Comparison of ENCODE assay signal across 9 mouse cellular contexts in the genomic region with DNA sequence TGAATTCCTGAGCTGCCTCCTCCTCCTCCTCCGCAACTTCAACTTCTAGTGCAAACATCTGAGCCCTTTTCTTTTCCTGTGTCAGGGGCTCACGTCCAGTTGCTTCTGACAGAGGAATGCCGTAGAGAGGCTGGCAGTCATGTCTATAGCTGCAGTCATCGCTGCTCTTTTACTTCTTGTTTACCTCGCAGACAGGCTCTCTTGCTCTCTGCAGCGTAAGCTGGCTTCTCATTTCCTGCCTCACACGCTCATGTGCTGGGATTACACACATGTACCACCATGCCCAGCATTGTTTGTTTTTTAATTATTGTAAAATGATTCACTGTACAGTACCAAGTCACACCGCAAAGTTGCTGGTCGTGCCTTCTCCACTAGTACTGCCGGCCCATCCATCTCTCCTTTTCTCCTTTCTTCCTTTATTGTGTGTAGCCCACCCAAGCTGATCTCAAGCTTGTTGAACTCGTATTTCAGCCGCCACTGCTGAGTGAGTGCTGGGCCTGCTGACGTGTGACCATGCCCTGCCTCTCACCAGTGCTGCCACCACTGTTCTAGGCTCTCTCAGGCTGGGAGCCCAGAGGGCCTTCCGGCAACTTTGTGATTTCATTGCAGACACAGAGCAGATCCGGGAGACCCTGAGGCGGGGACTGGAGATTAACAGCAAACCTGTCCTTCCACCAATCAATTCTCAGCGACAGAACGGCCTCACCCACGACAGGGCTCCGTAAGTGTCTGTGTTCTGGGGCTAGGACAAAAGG. TPM values are rescaled to one million over a fixed set of nuclear protein-coding genes. Genes with fewer than 3 reads are reported as not detected.
DNase-seq lines count a peak whose midpoint lies in the region; ATAC-seq and TF ChIP-seq lines count a peak whose summit lies in the region.
"Had no signal": no experiment of that assay in that cellular context is flagged by ENCODE, and none has a peak within 500 bp of the region (broad histone marks: within the 10 kb centered on the region; RNA-seq: fewer than 3 reads in every experiment).

No protein-coding gene starts in this region.

- H3K9me3 ChIP-seq in forebrain, embryonic 11.5 days (ENCODE audit: control insufficient read depth, low read length) = no peaks in the 10 kb centered on the region
- H3K9me3 ChIP-seq in forebrain, embryonic 15.5 days = no peaks in the 10 kb centered on the region
- no peaks in the 10 kb centered on the region for H3K9me3 ChIP-seq in liver, postnatal 0 days (ENCODE audit: low read length)

- 0 out of 2 replicates have a peak, but pooled peaks have one; percentile 19 for TF ChIP-seq EP300 in liver, postnatal 0 days (IDR thresholded peaks at IDR 0.05; ENCODE audit: low read depth)

- H3K27me3 ChIP-seq in forebrain, embryonic 11.5 days (ENCODE audit: control insufficient read depth, insufficient read depth, low read length) = no peaks in the 10 kb centered on the region
- H3K27me3 ChIP-seq in forebrain, embryonic 15.5 days = no peaks in the 10 kb centered on the region
- H3K27me3 ChIP-seq in liver, postnatal 0 days (ENCODE audit: insufficient read depth, low read length) = no peaks in the 10 kb centered on the region

- peak overlapping the region; percentile 8; the same call in 1 of the 2 replicates for H3K9ac ChIP-seq in forebrain, embryonic 11.5 days (ENCODE audit: low read length)
- no peak overlapping the region for H3K9ac ChIP-seq in forebrain, embryonic 15.5 days (replicated peaks)
- H3K9ac ChIP-seq in liver, postnatal 0 days (replicated peaks) = peak overlapping the region; percentile 60

- DNase-seq in forebrain, embryonic 11.5 days (ENCODE audit: low spot score) = no peak
- peak; percentile 15 for DNase-seq in thymus, postnatal 0 days (ENCODE audit: low spot score)
- no peak for DNase-seq in thymus, postnatal 10 days (ENCODE audit: low spot score in 2 of 2)
- DNase-seq in liver, postnatal 0 days = peak; percentile 42
- DNase-seq in yolk sac, embryonic 10.5 days (ENCODE audit: low spot score) = peak; percentile 36
- no peak for DNase-seq in left cerebral cortex, postnatal 36 days (ENCODE audit: low spot score in 2 of 2)
- no peak for DNase-seq in embryo, embryonic 11 days
- DNase-seq: thymus, adult 18-20 months had no signal

- no peaks in the 10 kb centered on the region for H3K36me3 ChIP-seq in forebrain, embryonic 11.5 days (ENCODE audit: control insufficient read depth, insufficient read depth, low read length)
- peaks cover 23% of the 10 kb centered on the region for H3K36me3 ChIP-seq in forebrain, embryonic 15.5 days
- H3K36me3 ChIP-seq in liver, postnatal 0 days (replicated peaks; ENCODE audit: insufficient read depth, low read length) = peaks cover 7% of the 10 kb centered on the region

- no peak for TF ChIP-seq CTCF in liver, postnatal 0 days (IDR thresholded peaks at IDR 0.05; ENCODE audit: low read depth)

- H3K4me3 ChIP-seq in forebrain, embryonic 11.5 days (ENCODE audit: low read depth, low read length) = no peak overlapping the region
- H3K4me3 ChIP-seq in forebrain, embryonic 15.5 days = no peak overlapping the region
- no peak overlapping the region for H3K4me3 ChIP-seq in liver, postnatal 0 days (ENCODE audit: low read depth, low read length)

- ATAC-seq in forebrain, embryonic 11.5 days (replicated peaks; ENCODE audit: low FRiP score) = no peak
- no peak for ATAC-seq in forebrain, embryonic 15.5 days (replicated peaks)
- peak; percentile 20 for ATAC-seq in liver, postnatal 0 days

- no peak overlapping the region for H3K27ac ChIP-seq in forebrain, embryonic 11.5 days (ENCODE audit: low read depth, low read length)
- no peak overlapping the region; the same call in 1 of the 2 replicates for H3K27ac ChIP-seq in forebrain, embryonic 15.5 days (replicated peaks)
- peak overlapping the region; percentile 96 for H3K27ac ChIP-seq in liver, postnatal 0 days (ENCODE audit: low read depth)

- H3K4me1 ChIP-seq in forebrain, embryonic 11.5 days (replicated peaks; ENCODE audit: control insufficient read depth, insufficient read depth, low read length) = 0 out of 2 replicates have a peak, but pooled peaks cover under 1% of the 10 kb centered on the region
- peaks cover 8% of the 10 kb centered on the region for H3K4me1 ChIP-seq in forebrain, embryonic 15.5 days
- peaks cover 62% of the 10 kb centered on the region for H3K4me1 ChIP-seq in liver, postnatal 0 days (ENCODE audit: insufficient read depth)

- intact Hi-C loops in left cerebral cortex, postnatal 36 days (cut with DNase I) = loop anchor here (5.0 kb wide), 1 partner anchor 48 kb away; a partner anchor contains a TSS

- no peak overlapping the region for H3K4me2 ChIP-seq in forebrain, embryonic 11.5 days (ENCODE audit: low read depth, low read length, severe bottlenecking)
- H3K4me2 ChIP-seq in forebrain, embryonic 15.5 days (replicated peaks) = no peak overlapping the region
- peak overlapping the region; percentile 62 for H3K4me2 ChIP-seq in liver, postnatal 0 days (ENCODE audit: low read depth, low read length)

- 83% methylated on average over 20 of the region's 20 CpGs for WGBS in forebrain, embryonic 11.5 days
- 84% methylated on average over 20 of the region's 20 CpGs for WGBS in forebrain, embryonic 15.5 days
- 22% methylated on average over 20 of the region's 20 CpGs for WGBS in liver, postnatal 0 days (ENCODE audit: insufficient replicate concordance)

RNA-seq across cellular contexts. Expression of a gene that starts 47.2 kb away (rescaled TPM):
- polyA plus RNA-seq in forebrain, embryonic 11.5 days (2014; fragmentation: Nextera tagmentation; extraction: Ambion mirVana) = 30.7 and 39.5 TPM in 2 replicates
- 28.0 and 29.4 TPM in 2 replicates for polyA plus RNA-seq in forebrain, embryonic 15.5 days (2015; fragmentation: Nextera tagmentation; extraction: Ambion mirVana)
- polyA plus RNA-seq in thymus, postnatal 0 days (2015; fragmentation: Nextera tagmentation; extraction: Ambion mirVana) = 20.4 and 23.6 TPM in 2 replicates
- polyA plus RNA-seq in liver, postnatal 0 days (2015; fragmentation: Nextera tagmentation; extraction: Ambion mirVana) = 7.9 and 9.8 TPM in 2 replicates
- total RNA-seq in left cerebral cortex, postnatal 36 days (2021) = 100 to 1,000 TPM; 109 to 114 TPM

RNA-seq across cellular contexts. Expression of a gene that starts 57.6 kb away (rescaled TPM):
- polyA plus RNA-seq in forebrain, embryonic 11.5 days (2014; fragmentation: Nextera tagmentation; extraction: Ambion mirVana) = 48.3 and 48.6 TPM in 2 replicates
- polyA plus RNA-seq in forebrain, embryonic 15.5 days (2015; fragmentation: Nextera tagmentation; extraction: Ambion mirVana) = 28.9 and 30.5 TPM in 2 replicates
- 20.7 and 21.0 TPM in 2 replicates for polyA plus RNA-seq in thymus, postnatal 0 days (2015; fragmentation: Nextera tagmentation; extraction: Ambion mirVana)
- polyA plus RNA-seq in liver, postnatal 0 days (2015; fragmentation: Nextera tagmentation; extraction: Ambion mirVana) = 3.7 and 3.8 TPM in 2 replicates
- 10 to 100 TPM; 18.3 to 18.6 TPM for total RNA-seq in left cerebral cortex, postnatal 36 days (2021)

RNA-seq across cellular contexts. Expression of a gene that starts 58.8 kb away (rescaled TPM):
- polyA plus RNA-seq in forebrain, embryonic 11.5 days (2014; fragmentation: Nextera tagmentation; extraction: Ambion mirVana) = 204 and 232 TPM in 2 replicates
- polyA plus RNA-seq in forebrain, embryonic 15.5 days (2015; fragmentation: Nextera tagmentation; extraction: Ambion mirVana) = 374 and 380 TPM in 2 replicates
- polyA plus RNA-seq in thymus, postnatal 0 days (2015; fragmentation: Nextera tagmentation; extraction: Ambion mirVana) = 132 and 141 TPM in 2 replicates
- 31.8 and 35.4 TPM in 2 replicates for polyA plus RNA-seq in liver, postnatal 0 days (2015; fragmentation: Nextera tagmentation; extraction: Ambion mirVana)
- total RNA-seq in left cerebral cortex, postnatal 36 days (2021) = 100 to 1,000 TPM; 175 to 195 TPM

Comparison
In these comparisons a context has a peak if more than half of its experiments do, and no peak if none do; other contexts are left out.
1. DNase-seq: peak in thymus, postnatal 0 days (single experiment), liver, postnatal 0 days (single experiment) and yolk sac, embryonic 10.5 days (single experiment); none in forebrain, embryonic 11.5 days (single experiment), thymus, postnatal 10 days (0 of 2), left cerebral cortex, postnatal 36 days (0 of 2) and embryo, embryonic 11 days (single experiment).